Mouse (Mus musculus) liver, embryonic 12.5 days (tissue): ENCODE measurements at regions not wholly inside any gene's neighbourhood (a gene's known extent, or its start where the extent isn't known, plus 50 kb on each side); places are given as distances from the start of the nearest gene placed in this dataset.

Experiments used
- ATAC-seq: fragments of 200-750 bp; cut with Nextera tagmentation; 2 replicates; pipeline ENCODE4 v1.8.0; 2017; ENCODE audit warnings: moderate number of reproducible peaks, mild to moderate bottlenecking, moderate library complexity
- H3K27ac ChIP-seq: fragments of 300-500 bp; sonication (generic); 2 replicates; pipeline ENCODE4 v1.5.1; 2016; ENCODE audit warnings: mild to moderate bottlenecking
- H3K27me3 ChIP-seq: fragments of 300-500 bp; sonication (generic); replicated peaks from 2 replicates; pipeline ENCODE4 v1.6.1; 2016; ENCODE audit warnings: mild to moderate bottlenecking, moderate library complexity
- H3K36me3 ChIP-seq: fragments of 300-500 bp; sonication (generic); 2 replicates; pipeline ENCODE4 v1.6.1; 2016; ENCODE audit warnings: mild to moderate bottlenecking, moderate library complexity
- H3K4me1 ChIP-seq: fragments of 300-500 bp; sonication (generic); 2 replicates; pipeline ENCODE4 v1.6.1; 2016
- H3K4me2 ChIP-seq: fragments of 300-500 bp; sonication (generic); 2 replicates; pipeline ENCODE4 v1.6.1; 2016; ENCODE audit warnings: mild to moderate bottlenecking, moderate library complexity
- H3K4me3 ChIP-seq: fragments of 300-500 bp; sonication (generic); 2 replicates; pipeline ENCODE4 v1.5.1; 2016; ENCODE audit warnings: mild to moderate bottlenecking, moderate library complexity
- H3K9ac ChIP-seq: fragments of 300-500 bp; sonication (generic); 2 replicates; pipeline ENCODE4 v1.6.1; 2016; ENCODE audit warnings: mild to moderate bottlenecking, moderate library complexity
- H3K9me3 ChIP-seq: fragments of 300-500 bp; sonication (generic); replicated peaks from 2 replicates; pipeline ENCODE4 v1.6.1; 2016; ENCODE audit warnings: mild to moderate bottlenecking, moderate library complexity
- WGBS: fragments of 180-500 bp; shearing (Covaris S2); methylation state at CpG from one replicate; pipeline ENCODE4 v1.1.7; 2016; ENCODE audit not compliant: insufficient replicate concordance; 5-methylcytosine and 5-hydroxymethylcytosine counted together

DNA sequence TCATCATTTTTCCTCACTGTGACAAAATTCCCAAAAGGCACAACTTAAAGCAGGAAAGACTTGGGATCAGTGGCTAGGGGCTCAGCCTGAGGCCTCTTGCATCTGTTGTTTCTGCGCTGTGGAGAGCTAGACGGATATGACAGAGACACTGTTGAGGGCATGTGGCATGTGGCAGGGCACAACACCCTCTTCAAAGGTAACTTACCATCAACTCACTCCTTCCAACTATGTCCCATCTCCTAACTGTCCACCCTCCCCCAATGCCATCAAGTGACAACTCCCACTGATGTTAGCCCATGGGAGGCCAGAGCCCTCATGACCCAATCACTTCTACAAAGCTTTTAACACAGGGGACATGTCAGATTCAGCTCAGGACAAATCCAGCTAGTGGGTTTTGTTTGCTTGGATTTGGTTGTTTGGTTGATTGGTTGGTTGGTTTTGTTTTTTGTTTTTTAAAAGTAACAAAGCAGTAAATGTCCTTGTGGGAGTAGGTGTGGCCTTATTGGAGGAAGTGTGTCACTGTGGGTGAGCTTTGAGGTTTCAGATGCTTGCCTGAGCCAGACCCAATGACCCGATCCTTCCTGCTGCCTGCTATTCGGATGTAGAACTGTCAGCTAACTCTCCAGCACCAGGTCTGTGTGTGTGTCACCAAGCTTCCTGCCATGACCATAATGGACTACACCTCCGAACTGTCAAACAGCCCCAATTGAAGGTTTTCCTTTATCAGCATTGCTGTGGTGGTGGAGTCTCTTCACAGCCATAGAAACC lies 53.2 kb upstream of the Lef1 start:
- Histone ChIP-seq H3K9ac (no peak overlapping the region), H3K4me2 (no peak overlapping the region), H3K4me1 (no peaks in the 10 kb centered on the region), H3K9me3 (no peaks in the 10 kb centered on the region), H3K4me3 (no peak overlapping the region), H3K27me3 (no peaks in the 10 kb centered on the region), H3K36me3 (no peaks in the 10 kb centered on the region), H3K27ac (no peak overlapping the region)
- 48% methylated on average over 5 of the region's 5 CpGs for WGBS
- no peak for ATAC-seq

- Histone ChIP-seq H3K4me2 (no peak overlapping the region), H3K27ac (no peak overlapping the region), H3K4me1 (no peaks in the 10 kb centered on the region), H3K9me3 (no peaks in the 10 kb centered on the region), H3K9ac (no peak overlapping the region), H3K36me3 (no peaks in the 10 kb centered on the region), H3K27me3 (no peaks in the 10 kb centered on the region), H3K4me3 (no peak overlapping the region)
- ATAC-seq: no peak
- 73% methylated on average over 13 of the region's 13 CpGs for WGBS
Observed at GRCm38 (mm10) chr3:131054241-131054972, 55.9 kb upstream of the Lef1 start.

GRCm38 (mm10) chr3:131047716-131048115 lies 62.6 kb upstream of the Lef1 start:
- no peaks in the 10 kb centered on the region for H3K4me1 ChIP-seq
- H3K36me3 ChIP-seq: no peaks in the 10 kb centered on the region
- H3K4me3 ChIP-seq: no peak overlapping the region
- H3K27ac ChIP-seq: no peak overlapping the region
- no peak overlapping the region for H3K4me2 ChIP-seq
- 51% methylated on average over 3 of the region's 3 CpGs for WGBS
- no peaks in the 10 kb centered on the region for H3K27me3 ChIP-seq
- no peak overlapping the region for H3K9ac ChIP-seq
- no peak for ATAC-seq
- no peaks in the 10 kb centered on the region for H3K9me3 ChIP-seq

- Histone ChIP-seq H3K4me2 (no peak overlapping the region), H3K27ac (no peak overlapping the region), H3K27me3 (no peaks in the 10 kb centered on the region), H3K36me3 (no peaks in the 10 kb centered on the region), H3K9me3 (no peaks in the 10 kb centered on the region), H3K9ac (no peak overlapping the region), H3K4me3 (no peak overlapping the region), H3K4me1 (no peaks in the 10 kb centered on the region)
- 56% methylated on average over 5 of the region's 5 CpGs for WGBS
- no peak for ATAC-seq
Observed at GRCm38 (mm10) chr3:131046412-131046811, 63.9 kb upstream of the Lef1 start.

GRCm38 (mm10) chr3:131040214-131040825 lies 70.0 kb upstream of the Lef1 start:
- Histone ChIP-seq H3K4me2 (no peak overlapping the region), H3K9me3 (0 out of 2 replicates have a peak, but pooled peaks cover 3% of the 10 kb centered on the region), H3K36me3 (no peaks in the 10 kb centered on the region), H3K27me3 (no peaks in the 10 kb centered on the region), H3K27ac (no peak overlapping the region), H3K4me1 (no peaks in the 10 kb centered on the region), H3K9ac (no peak overlapping the region), H3K4me3 (no peak overlapping the region)
- ATAC-seq: no peak
- WGBS: 40% methylated on average over 4 of the region's 4 CpGs

GRCm38 (mm10) chr3:131037095-131037494 lies 73.2 kb upstream of the Lef1 start:
- ATAC-seq: no peak
- Histone ChIP-seq H3K27ac (no peak overlapping the region), H3K9ac (no peak overlapping the region), H3K9me3 (0 out of 2 replicates have a peak, but pooled peaks cover 3% of the 10 kb centered on the region), H3K4me2 (no peak overlapping the region), H3K27me3 (no peaks in the 10 kb centered on the region), H3K4me3 (no peak overlapping the region), H3K4me1 (no peaks in the 10 kb centered on the region), H3K36me3 (no peaks in the 10 kb centered on the region)
- 64% methylated on average over 5 of the region's 5 CpGs for WGBS

GRCm38 (mm10) chr3:131034774-131035173 lies 75.5 kb upstream of the Lef1 start:
- H3K27me3 ChIP-seq: no peaks in the 10 kb centered on the region
- WGBS: 56% methylated on average over 5 of the region's 5 CpGs
- H3K9me3 ChIP-seq: 0 out of 2 replicates have a peak, but pooled peaks cover 3% of the 10 kb centered on the region
- no peak for ATAC-seq
- H3K4me3 ChIP-seq: no peak overlapping the region
- no peaks in the 10 kb centered on the region for H3K36me3 ChIP-seq
- no peak overlapping the region for H3K27ac ChIP-seq
- H3K4me1 ChIP-seq: no peaks in the 10 kb centered on the region
- H3K9ac ChIP-seq: no peak overlapping the region
- H3K4me2 ChIP-seq: no peak overlapping the region

DNA sequence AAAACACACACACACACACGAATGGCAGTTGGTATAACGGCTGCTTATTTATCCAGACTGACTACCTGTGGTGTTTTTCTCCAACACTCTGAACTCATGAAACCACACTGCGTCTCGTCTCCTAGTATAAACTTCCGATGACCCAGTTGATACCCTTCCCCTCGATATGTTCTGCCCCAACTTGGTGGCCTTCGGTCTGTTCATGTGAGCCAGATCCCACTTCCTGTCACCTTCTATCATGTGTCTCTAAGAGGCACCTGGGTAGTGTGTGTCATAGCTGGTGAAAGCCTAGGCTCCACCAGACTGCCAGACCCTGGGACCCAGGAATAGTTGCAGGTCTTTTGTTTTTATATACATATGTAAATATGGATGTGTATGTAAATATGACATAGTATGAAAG lies 83.9 kb upstream of the Lef1 start:
- Histone ChIP-seq H3K27ac (no peak overlapping the region), H3K4me3 (no peak overlapping the region), H3K9me3 (no peaks in the 10 kb centered on the region), H3K9ac (no peak overlapping the region), H3K4me1 (no peaks in the 10 kb centered on the region), H3K36me3 (no peaks in the 10 kb centered on the region), H3K4me2 (no peak overlapping the region), H3K27me3 (no peaks in the 10 kb centered on the region)
- 74% methylated on average over 7 of the region's 7 CpGs for whole genome bisulfite sequencing
- no peak for ATAC-seq

DNA sequence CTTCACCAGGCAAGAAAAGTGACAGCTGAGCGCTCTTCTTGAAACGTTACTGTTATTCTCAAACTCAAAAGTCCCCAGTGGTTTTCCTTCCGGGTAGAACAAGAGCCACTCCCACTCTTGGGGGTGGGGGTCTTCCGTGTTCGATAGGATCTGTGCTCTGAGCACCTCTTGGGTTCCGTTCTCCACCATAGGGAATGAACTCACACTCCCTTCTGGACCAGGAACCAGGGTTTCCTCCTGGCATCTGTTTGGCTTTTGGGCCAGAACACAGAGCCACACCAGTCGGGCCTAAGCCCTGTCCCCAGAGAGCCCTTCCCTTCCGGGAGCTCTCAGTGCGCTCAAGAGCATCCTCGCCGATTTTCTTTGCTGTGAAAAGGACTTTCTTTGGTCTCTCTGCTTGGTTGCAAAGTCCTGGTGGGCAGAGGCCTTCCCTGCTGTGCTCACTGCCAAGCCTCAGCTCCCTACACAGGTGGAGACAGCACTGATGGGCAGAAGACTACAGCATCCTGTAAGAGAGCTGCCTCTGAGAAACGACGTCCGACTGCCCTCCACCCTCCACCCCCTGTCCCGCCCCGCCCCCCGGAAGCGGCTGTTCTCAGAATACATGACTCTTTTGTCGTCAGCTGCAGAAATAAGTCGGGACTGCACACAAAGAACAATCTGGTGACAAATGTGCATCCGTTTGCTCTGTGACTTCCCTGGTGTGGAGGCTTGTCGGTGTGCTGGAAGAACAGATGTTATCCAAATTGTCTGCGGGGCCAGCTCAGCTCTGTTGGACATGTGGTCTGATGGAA lies 90.9 kb upstream of the Lef1 start:
- peak; percentile 47; the same call in 1 of the 2 replicates for ATAC-seq
- H3K4me2 ChIP-seq: peak overlapping the region; percentile 53
- 12% methylated on average over 23 of the region's 23 CpGs for WGBS
- H3K27me3 ChIP-seq: no peaks in the 10 kb centered on the region
- peak overlapping the region; percentile 11; the same call in 1 of the 2 replicates for H3K4me3 ChIP-seq
- no peak overlapping the region for H3K9ac ChIP-seq
- H3K36me3 ChIP-seq: no peaks in the 10 kb centered on the region
- H3K27ac ChIP-seq: no peak overlapping the region
- H3K9me3 ChIP-seq: no peaks in the 10 kb centered on the region
- H3K4me1 ChIP-seq: no peaks in the 10 kb centered on the region

- Histone ChIP-seq H3K4me1 (no peaks in the 10 kb centered on the region), H3K9ac (no peak overlapping the region), H3K36me3 (no peaks in the 10 kb centered on the region), H3K4me2 (no peak overlapping the region), H3K4me3 (no peak overlapping the region), H3K27ac (no peak overlapping the region), H3K9me3 (no peaks in the 10 kb centered on the region), H3K27me3 (no peaks in the 10 kb centered on the region)
- 77% methylated on average over 9 of the region's 9 CpGs for WGBS
- no peak for ATAC-seq
Observed at GRCm38 (mm10) chr3:131017899-131018298, 92.4 kb upstream of the Lef1 start.

GRCm38 (mm10) chr3:131016104-131016503 lies 94.2 kb upstream of the Lef1 start:
- H3K4me2 ChIP-seq: no peak overlapping the region
- H3K36me3 ChIP-seq: no peaks in the 10 kb centered on the region
- WGBS: 63% methylated on average over 10 of the region's 10 CpGs
- no peak overlapping the region for H3K27ac ChIP-seq
- H3K27me3 ChIP-seq: no peaks in the 10 kb centered on the region
- no peak overlapping the region for H3K4me3 ChIP-seq
- no peaks in the 10 kb centered on the region for H3K4me1 ChIP-seq
- no peak for ATAC-seq
- no peak overlapping the region for H3K9ac ChIP-seq
- no peaks in the 10 kb centered on the region for H3K9me3 ChIP-seq
